In genomic region chr13:34653391-34653790, GRCm38 (mm10) we compare ENCODE assay signal across 8 mouse cellular contexts. TPM values are rescaled to one million over a fixed set of nuclear protein-coding genes. Genes with fewer than 3 reads are reported as not detected.
DNase-seq lines count a peak whose midpoint lies in the region; ATAC-seq lines count a peak whose summit lies in the region.

Gene Pxdc1, minus strand, starts transcription at chr13:34653486.

- no peaks in the 10 kb centered on the region for H3K36me3 ChIP-seq in forebrain, embryonic 13.5 days (ENCODE audit: poor library complexity, severe bottlenecking)
- no peaks in the 10 kb centered on the region for H3K36me3 ChIP-seq in hindbrain, embryonic 11.5 days (ENCODE audit: control insufficient read depth, insufficient read depth, low read length)
- H3K36me3 ChIP-seq in limb, embryonic 10.5 days: no peaks in the 10 kb centered on the region
- no peaks in the 10 kb centered on the region for H3K36me3 ChIP-seq in midbrain, embryonic 13.5 days

- H3K9ac ChIP-seq in forebrain, embryonic 13.5 days: peak within 1 kb of the TSS; percentile 63
- H3K9ac ChIP-seq in hindbrain, embryonic 11.5 days (ENCODE audit: low read depth, low read length): peak within 1 kb of the TSS; percentile 67
- H3K9ac ChIP-seq in midbrain, embryonic 13.5 days (replicated peaks): peak within 1 kb of the TSS; percentile 69

- H3K27ac ChIP-seq in forebrain, embryonic 13.5 days: no peak within 1 kb of the TSS
- H3K27ac ChIP-seq in hindbrain, embryonic 11.5 days (ENCODE audit: low read depth, low read length): no peak within 1 kb of the TSS
- peak within 1 kb of the TSS; percentile 81 for H3K27ac ChIP-seq in limb, embryonic 10.5 days
- H3K27ac ChIP-seq in midbrain, embryonic 13.5 days: no peak within 1 kb of the TSS

- no peak for ATAC-seq in forebrain, embryonic 13.5 days
- ATAC-seq in hindbrain, embryonic 11.5 days (ENCODE audit: low FRiP score): no peak
- no peak for ATAC-seq in midbrain, embryonic 13.5 days

- 2% methylated on average over 9 of the region's 9 CpGs for WGBS in forebrain, embryonic 13.5 days
- under 1% methylated on average over 9 of the region's 9 CpGs for WGBS in hindbrain, embryonic 11.5 days
- under 1% methylated on average over 9 of the region's 9 CpGs for WGBS in limb, embryonic 10.5 days
- 3% methylated on average over 9 of the region's 9 CpGs for WGBS in midbrain, embryonic 13.5 days

- H3K4me2 ChIP-seq in forebrain, embryonic 13.5 days: peak within 1 kb of the TSS; percentile 95
- peak within 1 kb of the TSS; percentile 95 for H3K4me2 ChIP-seq in hindbrain, embryonic 11.5 days (replicated peaks; ENCODE audit: low read depth, low read length)
- peak within 1 kb of the TSS; percentile 89 for H3K4me2 ChIP-seq in midbrain, embryonic 13.5 days (replicated peaks)

- peak within 1 kb of the TSS; percentile 53 for H3K4me3 ChIP-seq in forebrain, embryonic 13.5 days
- H3K4me3 ChIP-seq in hindbrain, embryonic 11.5 days (ENCODE audit: low read depth, low read length): peak within 1 kb of the TSS; percentile 48
- H3K4me3 ChIP-seq in limb, embryonic 10.5 days: peak within 1 kb of the TSS; percentile 63
- H3K4me3 ChIP-seq in midbrain, embryonic 13.5 days (replicated peaks): peak within 1 kb of the TSS; percentile 52

- no peaks in the 10 kb centered on the region for H3K9me3 ChIP-seq in forebrain, embryonic 13.5 days (replicated peaks)
- no peaks in the 10 kb centered on the region for H3K9me3 ChIP-seq in hindbrain, embryonic 11.5 days (ENCODE audit: control insufficient read depth, low read length)
- H3K9me3 ChIP-seq in limb, embryonic 10.5 days (replicated peaks): no peaks in the 10 kb centered on the region
- H3K9me3 ChIP-seq in midbrain, embryonic 13.5 days: no peaks in the 10 kb centered on the region

- intact Hi-C loops in left cerebral cortex, postnatal 10 days (cut with DNase I): loop anchor here (5.0 kb wide), 1 partner anchor 139 kb away; no protein-coding TSS in a partner anchor
- intact Hi-C loops in left cerebral cortex, postnatal 25 days (cut with DNase I): loop anchor here (2.0 kb wide), 1 partner anchor 141 kb away; no protein-coding TSS in a partner anchor

- peaks cover 66% of the 10 kb centered on the region for H3K27me3 ChIP-seq in forebrain, embryonic 13.5 days
- H3K27me3 ChIP-seq in hindbrain, embryonic 11.5 days (ENCODE audit: control insufficient read depth, insufficient read depth, low read length): peaks cover 25% of the 10 kb centered on the region
- peaks cover 62% of the 10 kb centered on the region for H3K27me3 ChIP-seq in limb, embryonic 10.5 days (ENCODE audit: low read depth, poor library complexity, severe bottlenecking)
- peaks cover 84% of the 10 kb centered on the region for H3K27me3 ChIP-seq in midbrain, embryonic 13.5 days

- peaks cover 27% of the 10 kb centered on the region for H3K4me1 ChIP-seq in forebrain, embryonic 13.5 days
- H3K4me1 ChIP-seq in hindbrain, embryonic 11.5 days (replicated peaks; ENCODE audit: control insufficient read depth, insufficient read depth, low read length): peaks cover 4% of the 10 kb centered on the region; the same call in 1 of the 2 replicates
- peaks cover 29% of the 10 kb centered on the region for H3K4me1 ChIP-seq in limb, embryonic 10.5 days
- H3K4me1 ChIP-seq in midbrain, embryonic 13.5 days (replicated peaks): peaks cover 27% of the 10 kb centered on the region

- peak in 1 of 2 experiments; percentile 53 for DNase-seq in left cerebral cortex, postnatal 10 days (ENCODE audit: extremely low spot score in 1 of 2, low spot score in 2 of 2)
- no peak for DNase-seq in left cerebral cortex, postnatal 25 days (ENCODE audit: low spot score in 2 of 2)
- DNase-seq in hindbrain, embryonic 11.5 days (ENCODE audit: low spot score): peak; percentile 68
- DNase-seq in limb, embryonic 10.5 days (ENCODE audit: low spot score): peak; percentile 58
- no peak for DNase-seq in c-Kit-positive CD71-positive TER-119-positive erythroid progenitor cells, embryonic 14.5 days (ENCODE audit: low spot score)
- no peak for DNase-seq in left cerebral cortex, adult 9 months (ENCODE audit: low spot score in 2 of 2)

RNA-seq across cellular contexts. Expression of gene Pxdc1, which starts in this region (rescaled TPM):
- 10 to 100 TPM; 10.2 to 10.8 TPM for total RNA-seq in left cerebral cortex, postnatal 10 days (2021)
- total RNA-seq in left cerebral cortex, postnatal 25 days (2021): 1 to 10 TPM; 5.9 to 7.1 TPM
- polyA plus RNA-seq in forebrain, embryonic 13.5 days (2015; fragmentation: Nextera tagmentation; extraction: Ambion mirVana): 4.4 and 6.1 TPM in 2 replicates
- 3.5 and 4.7 TPM in 2 replicates for polyA plus RNA-seq in hindbrain, embryonic 11.5 days (2014; fragmentation: Nextera tagmentation; extraction: Ambion mirVana)
- polyA plus RNA-seq in limb, embryonic 10.5 days (2016; fragmentation: Nextera tagmentation; extraction: Ambion mirVana): 1.9 and 2.5 TPM in 2 replicates
- polyA plus RNA-seq in midbrain, embryonic 13.5 days (2015; fragmentation: Nextera tagmentation; extraction: Ambion mirVana): 7.8 and 8.3 TPM in 2 replicates

Comparison
In these comparisons a context has a peak if more than half of its experiments do, and no peak if none do; other contexts are left out.
1. DNase-seq: peak in hindbrain, embryonic 11.5 days (single experiment) and limb, embryonic 10.5 days (single experiment); none in left cerebral cortex, postnatal 25 days (0 of 2), c-Kit-positive CD71-positive TER-119-positive erythroid progenitor cells, embryonic 14.5 days (single experiment) and left cerebral cortex, adult 9 months (0 of 2).
2. Peak in every context shown above with its lines, with median percentiles within 50 percentile points of each other: H3K4me2 ChIP-seq, H3K4me3 ChIP-seq and H3K9ac ChIP-seq.